Mouse (Mus musculus): ENCODE data around the gene Rgr. TPM values are rescaled to one million over a fixed set of nuclear protein-coding genes. Genes with fewer than 3 reads are reported as not detected.

The Rgr gene
- total RNA-seq (2014; rRNA removed) = 0.10 TPM in 1 of 2 replicates, not detected in the other
- polyA plus RNA-seq (2015; fragmentation: Nextera tagmentation; extraction: Ambion mirVana) = 0.35 TPM in 1 of 2 replicates, not detected in the other

GRCm38 (mm10) chr14:37048914-37049410 lies at the start of gene Rgr:
Gene Rgr (minus strand): TSS chr14:37048964.
- H3K27ac ChIP-seq (ENCODE audit: low read depth, low read length) = no peak within 1 kb of the TSS
- no peak for TF ChIP-seq CTCF (IDR thresholded peaks at IDR 0.05; ENCODE audit: low read depth)

DNA sequence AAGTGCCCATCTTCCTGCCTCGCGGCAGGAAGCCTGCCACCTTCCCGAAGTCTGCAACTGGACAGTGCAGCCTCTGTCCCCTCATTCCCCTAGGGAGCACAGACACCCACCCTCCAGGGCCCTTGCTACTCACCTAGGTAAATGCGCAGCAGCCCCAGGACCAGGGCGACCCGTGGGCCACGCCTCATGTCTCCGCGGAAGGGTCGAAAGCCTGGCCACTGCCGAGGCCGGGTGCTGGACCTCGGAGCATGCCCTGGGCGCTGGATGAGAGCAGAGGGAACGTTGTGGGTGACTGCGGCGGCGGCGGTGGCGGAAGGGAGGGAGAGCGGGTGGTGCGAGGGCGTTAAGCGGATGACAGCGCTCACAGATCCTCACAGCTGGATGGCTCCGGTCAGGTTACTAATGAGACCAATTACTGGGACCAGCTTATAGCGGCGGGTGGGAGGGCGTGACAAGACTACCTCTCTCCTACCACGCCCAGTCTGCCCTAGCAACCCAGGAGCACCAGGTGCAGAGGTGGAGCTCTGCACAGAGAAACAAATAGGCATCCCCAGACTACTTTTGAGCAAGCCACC lies 49.3 kb upstream of the Rgr start, which contains the start of gene Cdhr1:
Cdhr1 (minus strand) TSS at position 392 of the 575 bp plus-strand sequence.
- Histone ChIP-seq H3K27ac (ENCODE audit: low read depth, low read length) (no peak within 1 kb of the TSS), H3K4me3 (ENCODE audit: low read depth, low read length) (peak within 1 kb of the TSS; percentile 44), H3K36me3 (ENCODE audit: insufficient read depth) (no peaks in the 10 kb centered on the region), H3K9me3 (ENCODE audit: low read length) (no peaks in the 10 kb centered on the region), H3K4me2 (ENCODE audit: low read depth) (peak within 1 kb of the TSS; percentile 84), H3K9ac (peak within 1 kb of the TSS; percentile 61), H3K4me1 (ENCODE audit: insufficient read depth) (0 out of 2 replicates have a peak, but pooled peaks cover 2% of the 10 kb centered on the region), H3K27me3 (ENCODE audit: insufficient read depth, low read length) (no peaks in the 10 kb centered on the region)
- ATAC-seq (peak; percentile 75), DNase-seq (peak; percentile 26)
- WGBS = under 1% methylated on average over 30 of the region's 30 CpGs
- TF ChIP-seq CTCF (IDR thresholded peaks at IDR 0.05; ENCODE audit: low read depth) = no peak

More at GRCm38 (mm10) chr14:37048914-37049410, at the start of gene Rgr:
- ATAC-seq (peak; percentile 73), DNase-seq (no peak)
- WGBS = 6% methylated on average over 1 of the region's 1 CpGs
- no peak within 1 kb of the TSS for H3K9ac ChIP-seq
- H3K4me3 ChIP-seq (ENCODE audit: low read depth, low read length) = no peak within 1 kb of the TSS
- no peaks in the 10 kb centered on the region for H3K36me3 ChIP-seq (ENCODE audit: insufficient read depth)
- H3K27me3 ChIP-seq (ENCODE audit: insufficient read depth, low read length) = no peaks in the 10 kb centered on the region
- no peaks in the 10 kb centered on the region for H3K9me3 ChIP-seq (ENCODE audit: low read length)
- no peak within 1 kb of the TSS for H3K4me2 ChIP-seq (ENCODE audit: low read depth)
- no peaks in the 10 kb centered on the region for H3K4me1 ChIP-seq (ENCODE audit: insufficient read depth)

- no peaks in the 10 kb centered on the region for H3K27me3 ChIP-seq (ENCODE audit: insufficient read depth, low read length)
- no peak overlapping the region for H3K4me3 ChIP-seq (ENCODE audit: low read depth, low read length)
- DNase-seq (no peak), ATAC-seq (no peak)
- H3K27ac ChIP-seq (ENCODE audit: low read depth, low read length) = no peak overlapping the region
- 0 out of 2 replicates have a peak, but pooled peaks cover 2% of the 10 kb centered on the region for H3K4me1 ChIP-seq (ENCODE audit: insufficient read depth)
- 83% methylated on average over 4 of the region's 4 CpGs for WGBS
- no peaks in the 10 kb centered on the region for H3K9me3 ChIP-seq (ENCODE audit: low read length)
- no peak overlapping the region for H3K9ac ChIP-seq
- no peaks in the 10 kb centered on the region for H3K36me3 ChIP-seq (ENCODE audit: insufficient read depth)
- TF ChIP-seq CTCF (IDR thresholded peaks at IDR 0.05; ENCODE audit: low read depth) = no peak
- H3K4me2 ChIP-seq (ENCODE audit: low read depth) = no peak overlapping the region
Observed at GRCm38 (mm10) chr14:37095556-37095955, 46.8 kb upstream of the Rgr start.

- no peak for TF ChIP-seq CTCF (IDR thresholded peaks at IDR 0.05; ENCODE audit: low read depth)
- H3K36me3 ChIP-seq (ENCODE audit: insufficient read depth) = no peaks in the 10 kb centered on the region
- 55% methylated on average over 6 of the region's 6 CpGs for WGBS
- H3K9ac ChIP-seq = no peak overlapping the region
- no peak overlapping the region for H3K4me3 ChIP-seq (ENCODE audit: low read depth, low read length)
- 0 out of 2 replicates have a peak, but pooled peaks cover 2% of the 10 kb centered on the region for H3K4me1 ChIP-seq (ENCODE audit: insufficient read depth)
- ATAC-seq (no peak), DNase-seq (no peak)
- H3K27ac ChIP-seq (ENCODE audit: low read depth, low read length) = no peak overlapping the region
- H3K9me3 ChIP-seq (ENCODE audit: low read length) = no peaks in the 10 kb centered on the region
- no peak overlapping the region for H3K4me2 ChIP-seq (ENCODE audit: low read depth)
- H3K27me3 ChIP-seq (ENCODE audit: insufficient read depth, low read length) = no peaks in the 10 kb centered on the region
Observed at GRCm38 (mm10) chr14:37094436-37094835, 45.7 kb upstream of the Rgr start.

GRCm38 (mm10) chr14:37083755-37084154 lies 35.0 kb upstream of the Rgr start:
- Histone ChIP-seq H3K27me3 (ENCODE audit: insufficient read depth, low read length) (no peaks in the 10 kb centered on the region), H3K4me1 (ENCODE audit: insufficient read depth) (no peaks in the 10 kb centered on the region), H3K9me3 (ENCODE audit: low read length) (no peaks in the 10 kb centered on the region), H3K27ac (ENCODE audit: low read depth, low read length) (no peak overlapping the region), H3K9ac (no peak overlapping the region), H3K36me3 (ENCODE audit: insufficient read depth) (no peaks in the 10 kb centered on the region), H3K4me3 (ENCODE audit: low read depth, low read length) (no peak overlapping the region), H3K4me2 (ENCODE audit: low read depth) (no peak overlapping the region)
- DNase-seq = no peak
- ATAC-seq = no peak
- WGBS = 18% methylated on average over 4 of the region's 4 CpGs
- no peak for TF ChIP-seq CTCF (IDR thresholded peaks at IDR 0.05; ENCODE audit: low read depth)

- no peaks in the 10 kb centered on the region for H3K27me3 ChIP-seq (ENCODE audit: insufficient read depth, low read length)
- no peaks in the 10 kb centered on the region for H3K4me1 ChIP-seq (ENCODE audit: insufficient read depth)
- H3K36me3 ChIP-seq (ENCODE audit: insufficient read depth) = no peaks in the 10 kb centered on the region
- no peak overlapping the region for H3K4me3 ChIP-seq (ENCODE audit: low read depth, low read length)
- H3K9ac ChIP-seq = no peak overlapping the region
- no peak for TF ChIP-seq CTCF (IDR thresholded peaks at IDR 0.05; ENCODE audit: low read depth)
- DNase-seq = no peak
- H3K9me3 ChIP-seq (ENCODE audit: low read length) = no peaks in the 10 kb centered on the region
- H3K27ac ChIP-seq (ENCODE audit: low read depth, low read length) = no peak overlapping the region
- no peak for ATAC-seq
- no peak overlapping the region for H3K4me2 ChIP-seq (ENCODE audit: low read depth)
- WGBS = 81% methylated on average over 1 of the region's 1 CpGs
Observed at GRCm38 (mm10) chr14:37080724-37081123, 32.0 kb upstream of the Rgr start.

- Histone ChIP-seq H3K9me3 (ENCODE audit: low read length) (no peaks in the 10 kb centered on the region), H3K36me3 (ENCODE audit: insufficient read depth) (no peaks in the 10 kb centered on the region), H3K4me1 (ENCODE audit: insufficient read depth) (no peaks in the 10 kb centered on the region), H3K27me3 (ENCODE audit: insufficient read depth, low read length) (no peaks in the 10 kb centered on the region), H3K4me2 (ENCODE audit: low read depth) (no peak overlapping the region), H3K4me3 (ENCODE audit: low read depth, low read length) (no peak overlapping the region), H3K9ac (no peak overlapping the region), H3K27ac (ENCODE audit: low read depth, low read length) (no peak overlapping the region)
- 21% methylated on average over 9 of the region's 9 CpGs for WGBS
- no peak for DNase-seq
- TF ChIP-seq CTCF (IDR thresholded peaks at IDR 0.05; ENCODE audit: low read depth) = no peak
- no peak for ATAC-seq
Observed at GRCm38 (mm10) chr14:37068516-37068915, 19.8 kb upstream of the Rgr start.
